Mouse (Mus musculus) brain, embryonic 14.5 days (tissue): ENCODE results near the gene Zfp354b. TPM values are rescaled to one million over a fixed set of nuclear protein-coding genes. Genes with fewer than 3 reads are reported as not detected.
A peak's percentile ranks its signal among the peaks of the same experiment; 100 is the strongest.

Experiments
- DNase-seq: peaks from one replicate; pipeline ENCODE4 v3.0.0-alpha.2; 2011; ENCODE audit warnings: low read depth
- CTCF ChIP-seq: fragments of 200-500 bp; IDR thresholded peaks from 2 replicates; pipeline ENCODE4 v1.5.1; 2012; ENCODE audit warnings: inconsistent platforms, mild to moderate bottlenecking, moderate library complexity, borderline replicate concordance; ENCODE audit not compliant: insufficient read depth, insufficient read length; ENCODE audit errors: extremely low read depth
- POLR2A ChIP-seq: fragments of 200-500 bp; IDR thresholded peaks from 2 replicates; pipeline ENCODE4 v1.6.1; 2012; ENCODE audit warnings: mild to moderate bottlenecking, inconsistent platforms, borderline replicate concordance; ENCODE audit not compliant: poor library complexity, insufficient read depth, insufficient read length, severe bottlenecking; ENCODE audit errors: extremely low read depth
- polyA plus RNA-seq: library from polyadenylated mRNA; depleted of rRNA; stranded (reverse); fragments of >200 nt; gene quantifications from 2 replicates; pipeline ENCODE4 v1.2.3, GENCODE M21; 2012; rRNA removed

Gene Zfp354b
- 2.6 and 2.7 TPM in 2 replicates for polyA plus RNA-seq

GRCm38 (mm10) chr11:50931451-50931866, at the start of gene Zfp354b:
Gene Zfp354b (minus strand): TSS chr11:50931633.
- peak; percentile 98 for DNase-seq
- TF ChIP-seq POLR2A: no peak
- TF ChIP-seq CTCF: no peak

DNA sequence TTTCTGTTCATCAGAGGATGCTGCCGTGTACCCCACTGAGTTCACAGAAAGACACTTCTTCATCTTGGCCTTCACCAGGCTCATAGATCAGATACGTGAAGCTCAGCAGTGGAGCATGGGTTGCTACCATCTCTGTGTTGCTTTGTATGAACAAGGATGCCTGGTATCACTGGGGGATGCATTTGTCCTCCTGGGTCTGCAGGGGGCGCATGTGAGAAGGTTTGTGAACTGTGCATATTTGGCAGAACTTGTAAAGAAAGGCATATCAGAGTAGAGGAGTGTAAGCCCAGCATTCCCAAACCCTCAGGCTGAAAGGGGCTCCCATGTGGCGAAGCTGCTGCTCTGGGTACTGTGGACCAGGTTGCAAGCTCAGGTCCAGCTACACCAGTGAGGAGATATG, 45.8 kb upstream of the Zfp354b start:
- peak; percentile 8 for DNase-seq
- TF ChIP-seq CTCF: peak; percentile 23; the same call in 1 of the 2 replicates
- TF ChIP-seq POLR2A: no peak

DNA sequence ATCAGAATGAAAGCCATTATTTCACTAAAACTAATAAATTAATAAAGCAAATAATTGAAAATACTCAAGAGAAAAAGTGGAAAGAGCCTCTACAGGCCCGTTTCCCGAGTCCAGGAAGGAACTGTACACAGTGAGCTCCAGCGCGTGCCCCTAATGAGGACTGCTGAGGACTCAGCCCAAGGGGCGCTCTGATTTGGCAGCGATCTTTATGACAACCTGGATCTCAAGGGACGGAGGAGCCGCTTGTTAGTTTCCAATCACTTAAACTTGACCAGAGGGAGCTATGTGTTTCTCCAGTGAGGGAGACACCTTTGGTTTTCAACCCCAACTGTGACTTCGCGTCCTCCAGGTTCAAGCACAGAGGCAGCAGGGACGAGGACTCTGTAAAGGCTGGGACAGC, 34.8 kb upstream of the Zfp354b start, which contains the start of gene Olfr1378:
Gene Olfr1378 (plus strand): TSS at position 301 of the 400 bp plus-strand sequence.
- TF ChIP-seq CTCF (no peak), POLR2A (no peak)
- no peak for DNase-seq

DNA sequence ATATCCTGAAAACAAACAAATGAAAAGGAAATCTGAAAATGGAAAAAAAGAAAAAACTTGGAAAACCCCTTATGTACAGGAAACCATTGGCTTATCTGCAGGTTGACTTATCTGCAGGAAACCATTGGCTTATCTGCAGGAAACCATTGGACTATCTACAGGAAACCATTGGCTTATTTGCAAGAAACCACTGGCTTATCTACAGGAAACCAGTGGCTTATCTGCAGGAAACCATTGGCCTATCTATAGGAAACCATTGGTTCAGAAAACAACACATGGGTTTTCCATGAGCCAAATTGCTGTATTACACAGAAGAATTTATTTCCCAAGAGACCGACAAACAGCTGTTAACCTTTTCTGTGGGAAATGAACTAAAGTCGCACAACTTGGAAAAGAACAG, 33.5 kb upstream of the Zfp354b start:
- TF ChIP-seq POLR2A (no peak), CTCF (no peak)
- no peak for DNase-seq

- no peak for DNase-seq
- no peak for TF ChIP-seq CTCF
- no peak for TF ChIP-seq POLR2A
Observed at GRCm38 (mm10) chr11:50953665-50954064, 22.2 kb upstream of the Zfp354b start, which contains the start of gene Prop1. Gene Prop1 (minus strand): TSS chr11:50953765.

DNA sequence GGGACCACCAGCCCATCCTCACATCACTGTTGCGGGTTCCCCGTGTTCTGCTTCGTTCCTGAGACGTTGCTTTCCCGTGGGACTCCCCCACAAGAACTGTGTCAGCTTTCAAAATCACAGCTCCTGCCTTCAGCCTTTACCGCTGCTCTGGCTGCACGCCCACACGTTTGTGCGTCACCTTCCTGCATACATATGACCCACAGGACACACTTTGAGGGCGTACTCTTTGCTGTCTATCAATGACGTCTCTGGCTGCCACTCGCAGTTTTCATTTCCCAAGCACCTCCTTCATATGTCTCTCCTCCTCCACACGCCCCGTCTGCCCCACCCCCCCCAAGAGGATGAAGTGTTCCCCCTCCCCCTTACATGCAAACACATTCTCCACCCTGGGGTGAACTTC, 20.9 kb upstream of the Zfp354b start:
- DNase-seq: peak; percentile 8
- TF ChIP-seq POLR2A: no peak
- TF ChIP-seq CTCF: no peak

- no peak for DNase-seq
- TF ChIP-seq POLR2A (no peak), CTCF (no peak)
Observed at GRCm38 (mm10) chr11:50943506-50943905, 12.1 kb upstream of the Zfp354b start, which contains the start of gene 4933414I15Rik. Gene 4933414I15Rik (minus strand): TSS chr11:50943765.

- TF ChIP-seq POLR2A (no peak), CTCF (no peak)
- DNase-seq: no peak
Observed at GRCm38 (mm10) chr11:50942386-50942785, 11.0 kb upstream of the Zfp354b start.

- DNase-seq: peak; percentile 86
- no peak for TF ChIP-seq POLR2A
- peak; percentile 93 for TF ChIP-seq CTCF
Observed at GRCm38 (mm10) chr11:50939621-50940366, 8.4 kb upstream of the Zfp354b start.

GRCm38 (mm10) chr11:50938435-50938834, 7.0 kb upstream of the Zfp354b start:
- TF ChIP-seq POLR2A: no peak
- TF ChIP-seq CTCF: no peak
- no peak for DNase-seq

DNA sequence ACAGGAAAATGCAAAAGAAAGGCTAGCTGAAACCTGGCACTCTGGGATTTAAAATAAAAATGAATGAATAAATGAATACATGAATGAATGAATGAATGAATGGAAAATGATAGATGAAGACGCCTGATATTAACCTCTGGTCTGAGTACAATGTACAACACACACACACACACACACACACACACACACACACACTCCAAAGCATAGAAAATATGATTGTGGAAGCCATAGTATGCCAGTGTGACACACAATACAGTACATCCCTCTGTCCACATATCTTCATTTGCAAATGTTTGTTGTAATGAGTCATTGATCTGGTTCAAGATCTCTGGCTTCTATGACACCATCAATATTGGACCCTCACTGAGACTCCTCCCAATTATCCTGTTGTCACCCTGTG, 607 bp upstream of the Zfp354b start:
- TF ChIP-seq POLR2A (no peak), CTCF (no peak)
- no peak for DNase-seq

GRCm38 (mm10) chr11:50931021-50931420, 412 bp downstream of the Zfp354b start:
- no peak for DNase-seq

More at GRCm38 (mm10) chr11:50931021-50931420, 412 bp downstream of the Zfp354b start:
- TF ChIP-seq CTCF (no peak), POLR2A (no peak)
